In genomic region chr1:164997660-164998059, GRCm38 (mm10) we compare ENCODE assay signal across 14 mouse cellular contexts.
A peak's percentile ranks its signal among the peaks of the same experiment; 100 is the strongest.
DNase-seq lines count a peak whose midpoint lies in the region; ATAC-seq lines count a peak whose summit lies in the region.
"Had no signal": no experiment of that assay in that cellular context is flagged by ENCODE, and none has a peak within 500 bp of the region (broad histone marks: within the 10 kb centered on the region; RNA-seq: fewer than 3 reads in every experiment).

No protein-coding gene starts in this region.

- peaks cover 10% of the 10 kb centered on the region for H3K4me1 ChIP-seq in embryonic facial prominence, embryonic 13.5 days
- H3K4me1 ChIP-seq in embryonic facial prominence, embryonic 10.5 days = no peaks in the 10 kb centered on the region
- peaks cover 5% of the 10 kb centered on the region; the same call in 1 of the 2 replicates for H3K4me1 ChIP-seq in hindbrain, embryonic 14.5 days (replicated peaks; ENCODE audit: control insufficient read depth, insufficient read depth, low read length)
- peaks cover 10% of the 10 kb centered on the region; the same call in 1 of the 2 replicates for H3K4me1 ChIP-seq in hindbrain, embryonic 10.5 days (replicated peaks)
- no peaks in the 10 kb centered on the region for H3K4me1 ChIP-seq in midbrain, embryonic 14.5 days (ENCODE audit: control insufficient read depth, insufficient read depth, low read length)
- H3K4me1 ChIP-seq in midbrain, embryonic 10.5 days = peaks cover 5% of the 10 kb centered on the region
- no peaks in the 10 kb centered on the region; the same call in 1 of the 2 replicates for H3K4me1 ChIP-seq in hindbrain, embryonic 16.5 days (ENCODE audit: control insufficient read depth, insufficient read depth, low read depth, low read length)
- H3K4me1 ChIP-seq: liver, embryonic 15.5 days had no signal

- no peak for DNase-seq in embryonic facial prominence, embryonic 10.5 days (ENCODE audit: low spot score)
- no peak for DNase-seq in hindbrain, embryonic 14.5 days (ENCODE audit: low spot score)
- no peak for DNase-seq in hindbrain, embryonic 10.5 days (ENCODE audit: low spot score)
- peak; percentile 36 for DNase-seq in midbrain, embryonic 14.5 days
- DNase-seq in midbrain, embryonic 10.5 days (ENCODE audit: low spot score) = no peak
- no peak for DNase-seq in cerebellum, adult 11 months
- DNase-seq: cerebellum, adult 2 months; kidney, adult 8-10 months; spleen, adult 18-20 months; thymus, postnatal 4 days had no signal

- no peaks in the 10 kb centered on the region for H3K36me3 ChIP-seq in embryonic facial prominence, embryonic 13.5 days
- H3K36me3 ChIP-seq in embryonic facial prominence, embryonic 10.5 days (replicated peaks) = no peaks in the 10 kb centered on the region
- no peaks in the 10 kb centered on the region for H3K36me3 ChIP-seq in hindbrain, embryonic 14.5 days (replicated peaks; ENCODE audit: control insufficient read depth, insufficient read depth)
- H3K36me3 ChIP-seq in hindbrain, embryonic 10.5 days = no peaks in the 10 kb centered on the region
- H3K36me3 ChIP-seq in midbrain, embryonic 14.5 days (ENCODE audit: control insufficient read depth, insufficient read depth, low read length) = no peaks in the 10 kb centered on the region
- no peaks in the 10 kb centered on the region for H3K36me3 ChIP-seq in midbrain, embryonic 10.5 days
- H3K36me3 ChIP-seq in hindbrain, embryonic 16.5 days (ENCODE audit: control insufficient read depth, insufficient read depth, low read length) = no peaks in the 10 kb centered on the region
- H3K36me3 ChIP-seq: liver, embryonic 15.5 days had no signal

- no peaks in the 10 kb centered on the region for H3K9me3 ChIP-seq in embryonic facial prominence, embryonic 13.5 days
- no peaks in the 10 kb centered on the region for H3K9me3 ChIP-seq in embryonic facial prominence, embryonic 10.5 days
- H3K9me3 ChIP-seq in hindbrain, embryonic 14.5 days (ENCODE audit: control insufficient read depth, low read length) = no peaks in the 10 kb centered on the region
- H3K9me3 ChIP-seq in hindbrain, embryonic 10.5 days = no peaks in the 10 kb centered on the region
- H3K9me3 ChIP-seq in midbrain, embryonic 14.5 days (ENCODE audit: control insufficient read depth, low read length) = no peaks in the 10 kb centered on the region
- H3K9me3 ChIP-seq in midbrain, embryonic 10.5 days (replicated peaks) = no peaks in the 10 kb centered on the region
- H3K9me3 ChIP-seq in hindbrain, embryonic 16.5 days (ENCODE audit: control insufficient read depth, low read length) = no peaks in the 10 kb centered on the region
- H3K9me3 ChIP-seq: liver, embryonic 15.5 days had no signal

- no peak for ATAC-seq in embryonic facial prominence, embryonic 13.5 days (ENCODE audit: insufficient number of reproducible peaks, insufficient read depth, low FRiP score, low TSS enrichment, low read depth)
- ATAC-seq in hindbrain, embryonic 14.5 days (ENCODE audit: low FRiP score) = peak; percentile 29; the same call in 1 of the 2 replicates
- ATAC-seq in midbrain, embryonic 14.5 days (ENCODE audit: low FRiP score, low TSS enrichment) = no peak
- ATAC-seq in hindbrain, embryonic 16.5 days = peak; percentile 60

- H3K27ac ChIP-seq in embryonic facial prominence, embryonic 13.5 days = 0 out of 2 replicates have a peak overlapping the region, but pooled peaks have one; percentile 8
- H3K27ac ChIP-seq in embryonic facial prominence, embryonic 10.5 days (replicated peaks) = no peak overlapping the region
- 0 out of 2 replicates have a peak overlapping the region, but pooled peaks have one; percentile 26 for H3K27ac ChIP-seq in hindbrain, embryonic 14.5 days
- H3K27ac ChIP-seq in hindbrain, embryonic 10.5 days = no peak overlapping the region
- no peak overlapping the region for H3K27ac ChIP-seq in midbrain, embryonic 14.5 days (replicated peaks; ENCODE audit: low read depth, low read length)
- H3K27ac ChIP-seq in midbrain, embryonic 10.5 days (replicated peaks) = no peak overlapping the region
- H3K27ac ChIP-seq in hindbrain, embryonic 16.5 days (ENCODE audit: low read depth, low read length) = no peak overlapping the region
- H3K27ac ChIP-seq: liver, embryonic 15.5 days; stomach, postnatal 0 days had no signal

- no peak overlapping the region for H3K4me2 ChIP-seq in embryonic facial prominence, embryonic 13.5 days
- no peak overlapping the region for H3K4me2 ChIP-seq in hindbrain, embryonic 14.5 days (replicated peaks)
- no peak overlapping the region for H3K4me2 ChIP-seq in midbrain, embryonic 14.5 days (ENCODE audit: low read length)
- no peak overlapping the region for H3K4me2 ChIP-seq in hindbrain, embryonic 16.5 days (ENCODE audit: low read length)
- H3K4me2 ChIP-seq: liver, embryonic 15.5 days had no signal

- no peak overlapping the region for H3K4me3 ChIP-seq in embryonic facial prominence, embryonic 13.5 days
- no peak overlapping the region for H3K4me3 ChIP-seq in embryonic facial prominence, embryonic 10.5 days
- no peak overlapping the region for H3K4me3 ChIP-seq in hindbrain, embryonic 14.5 days (replicated peaks; ENCODE audit: low read length)
- H3K4me3 ChIP-seq in hindbrain, embryonic 10.5 days = no peak overlapping the region
- H3K4me3 ChIP-seq in midbrain, embryonic 14.5 days (replicated peaks; ENCODE audit: low read depth, low read length) = no peak overlapping the region
- H3K4me3 ChIP-seq in midbrain, embryonic 10.5 days = no peak overlapping the region
- H3K4me3 ChIP-seq in hindbrain, embryonic 16.5 days (ENCODE audit: low read length) = no peak overlapping the region
- H3K4me3 ChIP-seq: liver, embryonic 15.5 days had no signal

- no peaks in the 10 kb centered on the region for H3K27me3 ChIP-seq in embryonic facial prominence, embryonic 13.5 days
- no peaks in the 10 kb centered on the region for H3K27me3 ChIP-seq in embryonic facial prominence, embryonic 10.5 days (replicated peaks; ENCODE audit: low read depth, poor library complexity, severe bottlenecking)
- no peaks in the 10 kb centered on the region for H3K27me3 ChIP-seq in hindbrain, embryonic 14.5 days (ENCODE audit: control insufficient read depth, insufficient read depth, low read length)
- no peaks in the 10 kb centered on the region for H3K27me3 ChIP-seq in hindbrain, embryonic 10.5 days (ENCODE audit: insufficient read depth, poor library complexity, severe bottlenecking)
- no peaks in the 10 kb centered on the region for H3K27me3 ChIP-seq in midbrain, embryonic 14.5 days (ENCODE audit: control insufficient read depth, insufficient read depth, low read length)
- H3K27me3 ChIP-seq in midbrain, embryonic 10.5 days (ENCODE audit: low read depth, poor library complexity, severe bottlenecking) = no peaks in the 10 kb centered on the region
- H3K27me3 ChIP-seq in hindbrain, embryonic 16.5 days (replicated peaks; ENCODE audit: control insufficient read depth, insufficient read depth, low read length) = no peaks in the 10 kb centered on the region
- H3K27me3 ChIP-seq: liver, embryonic 15.5 days had no signal

- 32% methylated on average over 5 of the region's 5 CpGs for WGBS in embryonic facial prominence, embryonic 13.5 days
- WGBS in embryonic facial prominence, embryonic 10.5 days = 69% methylated on average over 5 of the region's 5 CpGs
- WGBS in hindbrain, embryonic 14.5 days = 43% methylated on average over 5 of the region's 5 CpGs
- WGBS in hindbrain, embryonic 10.5 days = 74% methylated on average over 5 of the region's 5 CpGs
- 51% methylated on average over 5 of the region's 5 CpGs for WGBS in midbrain, embryonic 14.5 days
- WGBS in midbrain, embryonic 10.5 days = 77% methylated on average over 5 of the region's 5 CpGs
- 29% methylated on average over 5 of the region's 5 CpGs for whole genome bisulfite sequencing in hindbrain, embryonic 16.5 days

- H3K9ac ChIP-seq in embryonic facial prominence, embryonic 13.5 days = no peak overlapping the region
- H3K9ac ChIP-seq in hindbrain, embryonic 14.5 days = no peak overlapping the region
- H3K9ac ChIP-seq in midbrain, embryonic 14.5 days (replicated peaks; ENCODE audit: low read length) = no peak overlapping the region
- H3K9ac ChIP-seq in hindbrain, embryonic 16.5 days (ENCODE audit: low read depth, low read length) = no peak overlapping the region
- H3K9ac ChIP-seq: liver, embryonic 15.5 days had no signal

Comparison
In these comparisons a context has a peak if more than half of its experiments do, and no peak if none do; other contexts are left out.
1. H3K27ac ChIP-seq: peak in embryonic facial prominence, embryonic 13.5 days (single experiment) and hindbrain, embryonic 14.5 days (single experiment); none in embryonic facial prominence, embryonic 10.5 days (single experiment), hindbrain, embryonic 10.5 days (single experiment), midbrain, embryonic 14.5 days (single experiment), midbrain, embryonic 10.5 days (single experiment) and hindbrain, embryonic 16.5 days (single experiment).
2. ATAC-seq: peak in hindbrain, embryonic 14.5 days (single experiment) and hindbrain, embryonic 16.5 days (single experiment); none in embryonic facial prominence, embryonic 13.5 days (single experiment) and midbrain, embryonic 14.5 days (single experiment).